Mouse (Mus musculus): ENCODE data around the gene Rps19. TPM values are rescaled to one million over a fixed set of nuclear protein-coding genes. Genes with fewer than 3 reads are reported as not detected.
A peak's percentile ranks its signal among the peaks of the same experiment; 100 is the strongest.
"Not testable (repeated sequence)": the region's sequence is repeated elsewhere in the genome, so short reads cannot be mapped to it uniquely, and the experiment has no call there.

Rps19 gene
- polyA plus RNA-seq, 1 experiment, result 1,912 TPM

GRCm38 (mm10) chr7:24891241-24892124, 7.3 kb downstream of the Rps19 start:
- Histone ChIP-seq H3K79me2 (ENCODE audit: control insufficient read depth, insufficient read depth) (peaks cover 15% of the 10 kb centered on the region), H3K4me3 (no peak overlapping the region), H3K4me2 (ENCODE audit: low read depth) (no peak overlapping the region), H3ac (ENCODE audit: control insufficient read depth, insufficient read length) (no peak overlapping the region), H3K36me3 (ENCODE audit: control insufficient read depth, insufficient read depth) (peaks cover 35% of the 10 kb centered on the region), H3K27me3 (ENCODE audit: control insufficient read depth, insufficient read depth, insufficient read length) (no peaks in the 10 kb centered on the region)
- TF ChIP-seq USF1 (IDR thresholded peaks at IDR 0.05; ENCODE audit: low read depth), result no peak
- peak; percentile 51 for TF ChIP-seq POLR2AphosphoS2 (IDR thresholded peaks at IDR 0.05; ENCODE audit: insufficient read length, low read depth)

- H3K4me3 ChIP-seq, result no peak overlapping the region
- H3K36me3 ChIP-seq (ENCODE audit: control insufficient read depth, insufficient read depth), result peaks cover 29% of the 10 kb centered on the region
- no peak overlapping the region for H3K4me2 ChIP-seq (ENCODE audit: low read depth)
- TF ChIP-seq USF1 (IDR thresholded peaks at IDR 0.05; ENCODE audit: low read depth) (no peak), MYOD1 (IDR thresholded peaks at IDR 0.05; ENCODE audit: control insufficient read depth in 1 of 3, insufficient read length in 2 of 3, low read depth in 2 of 3) (no peak), TCF12 (IDR thresholded peaks at IDR 0.05; ENCODE audit: insufficient read depth, poor library complexity, severe bottlenecking) (no peak), POLR2AphosphoS2 (IDR thresholded peaks at IDR 0.05; ENCODE audit: insufficient read length, low read depth) (no peak), SRF (IDR thresholded peaks at IDR 0.05; ENCODE audit: control insufficient read depth, insufficient read length, low read depth) (no peak), MYOG (IDR thresholded peaks at IDR 0.05; ENCODE audit: control insufficient read depth in 1 of 3, insufficient read depth in 1 of 3, insufficient read length in 2 of 3, low read depth in 2 of 3) (no peak), REST (IDR thresholded peaks at IDR 0.05; ENCODE audit: insufficient read depth, insufficient read length) (no peak), TCF3 (IDR thresholded peaks at IDR 0.05; ENCODE audit: insufficient read length, low read depth) (no peak), MAX (IDR thresholded peaks at IDR 0.05; ENCODE audit: low read depth) (no peak), E2F4 (IDR thresholded peaks at IDR 0.05; ENCODE audit: insufficient read depth) (no peak), POLR2A (IDR thresholded peaks at IDR 0.05; ENCODE audit: insufficient read length, low read depth) (no peak)
- H3K79me2 ChIP-seq (ENCODE audit: control insufficient read depth, insufficient read depth), result peaks cover 8% of the 10 kb centered on the region
- no peak overlapping the region for H3ac ChIP-seq (ENCODE audit: control insufficient read depth, insufficient read length)
- H3K27me3 ChIP-seq (ENCODE audit: control insufficient read depth, insufficient read depth, insufficient read length), result no peaks in the 10 kb centered on the region
Observed at GRCm38 (mm10) chr7:24892125-24892583, 8.0 kb downstream of the Rps19 start.

- H3K36me3 ChIP-seq (ENCODE audit: control insufficient read depth, insufficient read depth); H3K79me2 ChIP-seq (ENCODE audit: control insufficient read depth, insufficient read depth); H3K27me3 ChIP-seq (ENCODE audit: control insufficient read depth, insufficient read depth, insufficient read length); H3K4me3 ChIP-seq; H3ac ChIP-seq (ENCODE audit: control insufficient read depth, insufficient read length); H3K4me2 ChIP-seq (ENCODE audit: low read depth): not testable (repeated sequence)
Observed at GRCm38 (mm10) chr7:24895749-24896148, 11.6 kb downstream of the Rps19 start.

- Histone ChIP-seq H3K27me3 (ENCODE audit: control insufficient read depth, insufficient read depth, insufficient read length) (no peaks in the 10 kb centered on the region), H3K4me3 (no peak overlapping the region), H3ac (ENCODE audit: control insufficient read depth, insufficient read length) (no peak overlapping the region), H3K4me2 (ENCODE audit: low read depth) (no peak overlapping the region), H3K79me2 (ENCODE audit: control insufficient read depth, insufficient read depth) (no peaks in the 10 kb centered on the region), H3K36me3 (ENCODE audit: control insufficient read depth, insufficient read depth) (no peaks in the 10 kb centered on the region)
- TF ChIP-seq SRF (IDR thresholded peaks at IDR 0.05; ENCODE audit: control insufficient read depth, insufficient read length, low read depth) (no peak), MAX (IDR thresholded peaks at IDR 0.05; ENCODE audit: low read depth) (no peak), POLR2A (IDR thresholded peaks at IDR 0.05; ENCODE audit: insufficient read length, low read depth) (no peak), CEBPB (IDR thresholded peaks at IDR 0.05; ENCODE audit: insufficient read depth, poor library complexity, severe bottlenecking) (no peak), REST (IDR thresholded peaks at IDR 0.05; ENCODE audit: insufficient read depth, insufficient read length) (no peak), USF1 (IDR thresholded peaks at IDR 0.05; ENCODE audit: low read depth) (no peak), E2F4 (IDR thresholded peaks at IDR 0.05; ENCODE audit: insufficient read depth) (no peak), MYOG (IDR thresholded peaks at IDR 0.05; ENCODE audit: control insufficient read depth in 1 of 3, insufficient read depth in 1 of 3, insufficient read length in 2 of 3, low read depth in 2 of 3) (no peak), POLR2AphosphoS2 (IDR thresholded peaks at IDR 0.05; ENCODE audit: insufficient read length, low read depth) (no peak), TCF12 (IDR thresholded peaks at IDR 0.05; ENCODE audit: insufficient read depth, poor library complexity, severe bottlenecking) (no peak), MYOD1 (IDR thresholded peaks at IDR 0.05; ENCODE audit: control insufficient read depth in 1 of 3, insufficient read length in 2 of 3, low read depth in 2 of 3) (no peak), TCF3 (IDR thresholded peaks at IDR 0.05; ENCODE audit: insufficient read length, low read depth) (no peak)
Observed at GRCm38 (mm10) chr7:24896269-24896668, 12.1 kb downstream of the Rps19 start.

- Histone ChIP-seq H3K4me3 (no peak within 1 kb of the TSS), H3ac (ENCODE audit: control insufficient read depth, insufficient read length) (no peak within 1 kb of the TSS), H3K27me3 (ENCODE audit: control insufficient read depth, insufficient read depth, insufficient read length) (no peaks in the 10 kb centered on the region), H3K36me3 (ENCODE audit: control insufficient read depth, insufficient read depth) (no peaks in the 10 kb centered on the region), H3K4me2 (ENCODE audit: low read depth) (no peak within 1 kb of the TSS), H3K79me2 (ENCODE audit: control insufficient read depth, insufficient read depth) (no peaks in the 10 kb centered on the region)
- TF ChIP-seq POLR2AphosphoS2 (IDR thresholded peaks at IDR 0.05; ENCODE audit: insufficient read length, low read depth), result no peak
- no peak for TF ChIP-seq TCF12 (IDR thresholded peaks at IDR 0.05; ENCODE audit: insufficient read depth, poor library complexity, severe bottlenecking)
- no peak for TF ChIP-seq TCF3 (IDR thresholded peaks at IDR 0.05; ENCODE audit: insufficient read length, low read depth)
- no peak for TF ChIP-seq POLR2A (IDR thresholded peaks at IDR 0.05; ENCODE audit: insufficient read length, low read depth)
- TF ChIP-seq USF1 (IDR thresholded peaks at IDR 0.05; ENCODE audit: low read depth), result no peak
- TF ChIP-seq MYOD1 (IDR thresholded peaks at IDR 0.05; ENCODE audit: control insufficient read depth in 1 of 3, insufficient read length in 2 of 3, low read depth in 2 of 3), result no peak
- TF ChIP-seq E2F4 (IDR thresholded peaks at IDR 0.05; ENCODE audit: insufficient read depth), result no peak
- no peak for TF ChIP-seq MYOG (IDR thresholded peaks at IDR 0.05; ENCODE audit: control insufficient read depth in 1 of 3, insufficient read depth in 1 of 3, insufficient read length in 2 of 3, low read depth in 2 of 3)
- TF ChIP-seq CEBPB (IDR thresholded peaks at IDR 0.05; ENCODE audit: insufficient read depth, poor library complexity, severe bottlenecking), result no peak
- TF ChIP-seq MAX (IDR thresholded peaks at IDR 0.05; ENCODE audit: low read depth), result no peak
Observed at GRCm38 (mm10) chr7:24897224-24897623, 13.1 kb downstream of the Rps19 start, which contains the start of gene Cd79a. Cd79a (plus strand) TSS chr7:24897381.
